Mouse (Mus musculus) neural tube, embryonic 11.5 days (tissue): ENCODE results near the gene Hspb6. TPM values are rescaled to one million over a fixed set of nuclear protein-coding genes. Genes with fewer than 3 reads are reported as not detected.

ENCODE experiments used
- ATAC-seq: fragments of 200-750 bp; cut with Nextera tagmentation; 2 replicates; pipeline ENCODE4 v1.8.0; 2017; ENCODE audit warnings: moderate number of reproducible peaks, mild to moderate bottlenecking, moderate TSS enrichment, moderate library complexity; ENCODE audit not compliant: insufficient read depth, low FRiP score, low TSS enrichment
- DNase-seq: peaks from one replicate; pipeline ENCODE4 v3.0.0-alpha.2; 2015; ENCODE audit warnings: low spot score
- H3K27ac ChIP-seq: fragments of 300-500 bp; sonication (generic); 2 replicates; pipeline ENCODE4 v1.5.1; 2014; ENCODE audit warnings: low read depth, mild to moderate bottlenecking, low read length
- H3K27me3 ChIP-seq: fragments of 300-500 bp; sonication (generic); 2 replicates; pipeline ENCODE4 v1.6.1; 2014; ENCODE audit warnings: mild to moderate bottlenecking, low read length, mixed read lengths; ENCODE audit not compliant: control insufficient read depth, insufficient read depth
- H3K36me3 ChIP-seq: fragments of 300-500 bp; sonication (generic); 2 replicates; pipeline ENCODE4 v1.6.1; 2014; ENCODE audit warnings: mild to moderate bottlenecking, low read length, moderate library complexity, mixed read lengths; ENCODE audit not compliant: control insufficient read depth, insufficient read depth
- H3K4me1 ChIP-seq: fragments of 300-500 bp; sonication (generic); 2 replicates; pipeline ENCODE4 v1.6.1; 2014; ENCODE audit warnings: low read length, mixed read lengths; ENCODE audit not compliant: control insufficient read depth, insufficient read depth
- H3K4me2 ChIP-seq: fragments of 300-500 bp; sonication (generic); 2 replicates; pipeline ENCODE4 v1.6.1; 2014; ENCODE audit warnings: low read depth, mild to moderate bottlenecking, moderate library complexity
- H3K4me3 ChIP-seq: fragments of 300-500 bp; sonication (generic); 2 replicates; pipeline ENCODE4 v1.5.1; 2014; ENCODE audit warnings: low read depth, low read length
- H3K9ac ChIP-seq: fragments of 300-500 bp; sonication (generic); 2 replicates; pipeline ENCODE4 v1.6.1; 2014; ENCODE audit warnings: mild to moderate bottlenecking, low read length
- H3K9me3 ChIP-seq: fragments of 300-500 bp; sonication (generic); 2 replicates; pipeline ENCODE4 v1.6.1; 2016; ENCODE audit warnings: low read length; ENCODE audit not compliant: control insufficient read depth
- WGBS: fragments of 180-500 bp; shearing (Covaris S2); extraction: QIAGEN DNeasy Blood & Tissue Kit; methylation state at CpG from one replicate; pipeline ENCODE4 v1.1.7; 2014; 5-methylcytosine and 5-hydroxymethylcytosine counted together
- polyA plus RNA-seq: library from polyadenylated mRNA; unstranded; fragments of >200 nt; fragmentation: Nextera tagmentation; extraction: Ambion mirVana; gene quantifications from 2 replicates; pipeline ENCODE4 v1.2.1, GENCODE M21; 2014

Gene Hspb6
- polyA plus RNA-seq, 1 experiment from 2014 or later, result 4.4 TPM

GRCm38 (mm10) chr7:30558656-30559442, 6.9 kb downstream of the Hspb6 start:
- peaks cover 16% of the 10 kb centered on the region for H3K36me3 ChIP-seq
- peak overlapping the region; percentile 90 for H3K4me2 ChIP-seq
- peak overlapping the region; percentile 49 for H3K4me3 ChIP-seq
- no peaks in the 10 kb centered on the region for H3K27me3 ChIP-seq
- no peaks in the 10 kb centered on the region for H3K9me3 ChIP-seq
- WGBS, result 19% methylated on average over 12 of the region's 12 CpGs
- peaks cover 9% of the 10 kb centered on the region for H3K4me1 ChIP-seq
- DNase-seq (no peak), ATAC-seq (no peak)
- no peak overlapping the region for H3K27ac ChIP-seq
- peak overlapping the region; percentile 52 for H3K9ac ChIP-seq

DNA sequence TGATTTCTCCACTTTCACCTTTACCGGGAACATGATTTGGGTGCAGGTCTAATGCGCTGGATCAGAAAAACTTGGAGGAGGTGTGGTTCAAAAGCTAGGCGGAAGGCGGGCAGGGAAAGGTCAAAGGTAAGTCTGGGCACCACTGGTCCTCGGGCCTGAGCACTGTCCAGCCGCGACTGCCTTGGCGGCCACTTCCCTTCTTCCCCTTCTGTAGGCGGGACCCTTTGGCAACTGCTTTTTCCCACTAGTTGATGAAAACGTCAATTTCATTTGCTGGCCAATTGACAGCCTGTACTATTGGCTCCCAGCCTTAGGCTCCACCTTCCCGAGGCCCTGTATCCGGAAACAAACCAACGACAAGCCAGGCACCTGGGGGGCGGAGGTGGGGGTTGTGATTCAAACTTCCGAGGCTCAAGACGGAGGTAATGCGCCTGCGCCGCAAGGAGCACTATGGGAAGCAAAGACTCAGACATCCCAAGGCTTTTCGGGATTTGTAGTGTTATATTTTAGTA, 7.5 kb downstream of the Hspb6 start, which contains the start of gene Lin37:
Lin37 (minus strand) TSS at position 396 of the 512 bp plus-strand sequence.
- under 1% methylated on average over 20 of the region's 20 CpGs for WGBS
- peak within 1 kb of the TSS; percentile 52 for H3K9ac ChIP-seq

GRCm38 (mm10) chr7:30560296-30560695, 8.3 kb downstream of the Hspb6 start:
- Histone ChIP-seq H3K4me2 (no peak overlapping the region), H3K4me1 (peaks cover 11% of the 10 kb centered on the region), H3K9ac (no peak overlapping the region), H3K27ac (no peak overlapping the region), H3K36me3 (peaks cover 10% of the 10 kb centered on the region), H3K27me3 (no peaks in the 10 kb centered on the region), H3K9me3 (no peaks in the 10 kb centered on the region), H3K4me3 (no peak overlapping the region)
- DNase-seq (no peak), ATAC-seq (no peak)
- 66% methylated on average over 2 of the region's 2 CpGs for WGBS

More for the DNA sequence above, 7.5 kb downstream of the Hspb6 start, which contains the start of gene Lin37:
- Histone ChIP-seq H3K36me3 (peaks cover 15% of the 10 kb centered on the region), H3K4me1 (peaks cover 11% of the 10 kb centered on the region), H3K27me3 (no peaks in the 10 kb centered on the region), H3K4me3 (peak within 1 kb of the TSS; percentile 49), H3K27ac (no peak within 1 kb of the TSS), H3K4me2 (peak within 1 kb of the TSS; percentile 90), H3K9me3 (no peaks in the 10 kb centered on the region)
- ATAC-seq (peak; percentile 84), DNase-seq (peak; percentile 96)

DNA sequence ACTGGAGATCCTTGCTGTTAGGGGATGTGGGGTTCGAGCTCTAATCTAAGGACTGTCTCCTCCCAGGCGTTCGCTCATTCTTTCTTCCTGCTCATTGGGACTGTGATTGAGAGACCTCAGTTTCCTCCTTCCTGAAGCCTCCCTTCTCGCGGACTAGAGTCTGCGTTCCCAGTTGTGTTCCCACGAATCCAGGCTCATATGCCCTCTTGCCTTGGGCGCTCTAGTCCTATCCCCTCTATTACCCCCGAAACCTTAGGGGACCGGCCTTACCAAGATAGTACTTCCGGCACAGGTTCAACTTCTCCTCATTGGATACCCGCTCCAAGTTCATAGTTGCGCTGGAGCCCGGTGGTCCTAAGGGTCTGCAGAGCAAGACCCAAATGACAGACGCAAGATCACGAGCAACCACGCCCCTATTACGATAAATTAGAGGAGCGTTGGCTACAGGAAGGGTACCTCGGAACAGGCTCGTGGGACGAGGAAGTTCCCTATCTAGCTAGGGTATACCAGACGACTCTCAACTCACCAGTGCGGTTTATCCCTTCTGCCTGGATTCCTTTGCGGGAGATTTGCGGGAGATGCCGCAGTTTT, 10.6 kb downstream of the Hspb6 start:
- DNase-seq, result peak; percentile 25
- Histone ChIP-seq H3K9me3 (no peaks in the 10 kb centered on the region), H3K27me3 (no peaks in the 10 kb centered on the region), H3K4me1 (peaks cover 11% of the 10 kb centered on the region), H3K4me3 (peak overlapping the region; percentile 80), H3K27ac (0 out of 2 replicates have a peak overlapping the region, but pooled peaks have one; percentile 11), H3K36me3 (no peaks in the 10 kb centered on the region), H3K9ac (peak overlapping the region; percentile 52), H3K4me2 (peak overlapping the region; percentile 83)
- ATAC-seq, result no peak
- 3% methylated on average over 27 of the region's 27 CpGs for WGBS

DNA sequence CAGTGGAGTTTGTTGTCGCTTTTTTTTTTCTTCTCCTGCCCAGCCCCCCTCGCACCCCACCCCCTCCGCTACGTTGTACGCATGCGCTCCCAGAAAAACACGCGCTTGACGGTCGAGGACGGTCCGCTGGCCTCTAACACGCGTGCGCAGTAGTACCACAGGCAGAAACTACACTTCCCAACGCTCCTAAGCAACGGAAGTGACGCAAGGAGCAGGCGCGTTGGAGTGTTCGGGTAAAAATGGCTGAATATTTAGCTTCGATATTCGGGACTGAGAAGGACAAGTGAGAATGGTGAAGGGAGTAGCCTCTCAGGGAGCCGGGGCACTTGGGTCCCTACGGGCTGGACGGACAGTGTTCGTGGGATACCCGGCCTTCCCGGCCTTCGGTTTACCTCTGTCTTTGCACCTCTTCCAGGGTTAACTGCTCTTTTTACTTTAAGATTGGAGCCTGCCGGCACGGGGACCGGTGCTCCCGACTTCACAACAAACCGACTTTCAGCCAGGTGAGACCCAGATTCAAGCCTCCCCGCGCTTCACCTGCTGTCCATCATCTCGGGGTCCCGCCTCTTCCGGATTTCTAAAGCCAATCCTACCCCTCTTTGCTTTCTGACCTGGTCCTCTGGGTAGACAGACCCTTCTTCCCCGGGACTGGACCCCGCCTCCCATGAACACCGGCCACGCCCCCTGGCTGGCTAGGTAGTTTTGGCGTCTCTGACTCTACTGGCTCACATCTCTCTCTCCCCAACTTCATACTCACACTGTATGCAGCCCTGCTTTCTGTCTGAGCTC, 11.3 kb downstream of the Hspb6 start, which contains the start of the genes U2af1l4, Gm49396 and Psenen:
U2af1l4 (plus strand) TSS at position 185 of the 789 bp plus-strand sequence.
Gm49396 (plus strand) TSS at position 228 of the 789 bp plus-strand sequence.
Psenen (minus strand) TSS at position 511 of the 789 bp plus-strand sequence.
- H3K27me3 ChIP-seq, result no peaks in the 10 kb centered on the region
- DNase-seq (peak; percentile 97), ATAC-seq (peak; percentile 79)
- WGBS, result under 1% methylated on average over 45 of the region's 45 CpGs
- H3K4me2 ChIP-seq, result peak within 1 kb of the TSS; percentile 83
- H3K27ac ChIP-seq, result peak within 1 kb of the TSS; percentile 90
- H3K9ac ChIP-seq, result peak within 1 kb of the TSS; percentile 79
- peak within 1 kb of the TSS; percentile 80 for H3K4me3 ChIP-seq
- peaks cover 11% of the 10 kb centered on the region for H3K4me1 ChIP-seq
- peaks cover 3% of the 10 kb centered on the region for H3K36me3 ChIP-seq
- no peaks in the 10 kb centered on the region for H3K9me3 ChIP-seq

GRCm38 (mm10) chr7:30563906-30564280, 11.9 kb downstream of the Hspb6 start:
- Histone ChIP-seq H3K36me3 (peaks cover 3% of the 10 kb centered on the region), H3K27ac (no peak overlapping the region), H3K27me3 (no peaks in the 10 kb centered on the region), H3K4me1 (peaks cover 6% of the 10 kb centered on the region; the same call in 1 of the 2 replicates), H3K4me3 (peak overlapping the region; percentile 80), H3K9me3 (no peaks in the 10 kb centered on the region), H3K4me2 (peak overlapping the region; percentile 61), H3K9ac (peak overlapping the region; percentile 79)
- no peak for DNase-seq
- WGBS, result 26% methylated on average over 6 of the region's 6 CpGs
- no peak for ATAC-seq

DNA sequence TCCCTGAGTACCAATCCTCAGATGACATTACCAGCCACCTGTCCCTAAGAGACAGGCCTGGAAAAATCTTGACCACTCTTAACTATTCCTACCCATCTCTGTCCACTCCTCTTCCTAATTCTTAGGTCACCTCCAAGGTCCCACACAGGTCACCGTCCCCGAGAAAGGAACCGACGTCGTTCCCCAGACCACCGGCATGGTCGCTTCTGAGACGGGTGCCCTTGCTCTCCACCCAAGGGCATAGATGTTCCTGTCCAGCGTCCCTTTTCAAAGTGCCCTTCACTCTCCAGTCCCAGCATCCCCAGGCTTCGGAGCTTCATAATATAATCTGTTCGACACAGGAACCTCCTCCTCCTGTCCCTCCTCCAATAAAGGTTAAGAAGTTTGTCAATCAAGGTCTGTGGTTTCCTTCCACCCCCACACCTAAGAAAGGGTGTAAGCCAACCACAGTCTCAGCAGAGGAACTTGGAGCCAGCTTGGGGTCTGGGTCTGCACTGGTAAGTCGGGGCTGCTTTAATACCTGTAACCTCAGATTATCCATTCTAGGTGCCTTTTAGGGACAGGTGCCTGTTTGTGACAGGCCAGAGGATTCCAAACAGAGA, 13.1 kb downstream of the Hspb6 start, which contains the start of gene Igflr1:
Igflr1 (plus strand) TSS at position 458 of the 602 bp plus-strand sequence.
- Histone ChIP-seq H3K27me3 (no peaks in the 10 kb centered on the region), H3K9ac (no peak within 1 kb of the TSS), H3K9me3 (no peaks in the 10 kb centered on the region), H3K4me1 (peaks cover 6% of the 10 kb centered on the region; the same call in 1 of the 2 replicates), H3K4me3 (0 out of 2 replicates have a peak within 1 kb of the TSS, but pooled peaks have one; percentile 80), H3K4me2 (no peak within 1 kb of the TSS), H3K27ac (no peak within 1 kb of the TSS), H3K36me3 (peaks cover 11% of the 10 kb centered on the region)
- 96% methylated on average over 12 of the region's 12 CpGs for WGBS
- DNase-seq, result no peak
- no peak for ATAC-seq

- Histone ChIP-seq H3K9me3 (no peaks in the 10 kb centered on the region), H3K4me1 (peaks cover 6% of the 10 kb centered on the region; the same call in 1 of the 2 replicates), H3K9ac (no peak overlapping the region), H3K27ac (no peak overlapping the region), H3K4me2 (no peak overlapping the region), H3K36me3 (peaks cover 16% of the 10 kb centered on the region), H3K27me3 (no peaks in the 10 kb centered on the region), H3K4me3 (no peak overlapping the region)
- ATAC-seq (no peak), DNase-seq (no peak)
- 91% methylated on average over 9 of the region's 9 CpGs for WGBS
These were observed 14.1 kb downstream of the Hspb6 start for GRCm38 (mm10) chr7:30566033-30566432.
